8 mouse cellular contexts compared by ENCODE assay signal in genomic region chr17:57219884-57220207, GRCm38 (mm10). TPM values are rescaled to one million over a fixed set of nuclear protein-coding genes. Genes with fewer than 3 reads are reported as not detected.
DNase-seq lines count a peak whose midpoint lies in the region; ATAC-seq and TF ChIP-seq lines count a peak whose summit lies in the region.

No protein-coding gene starts in this region.

- H3K4me1 ChIP-seq in CH12.LX (ENCODE audit: control insufficient read depth in 1 of 2, insufficient read depth in 2 of 2), result peaks cover 22 to 38% of the 10 kb centered on the region in 2 experiments
- H3K4me1 ChIP-seq in midbrain, embryonic 11.5 days (ENCODE audit: control insufficient read depth, insufficient read depth, low read length), result 0 out of 2 replicates have a peak, but pooled peaks cover 2% of the 10 kb centered on the region
- no peaks in the 10 kb centered on the region; the same call in 1 of the 2 replicates for H3K4me1 ChIP-seq in midbrain, embryonic 13.5 days (replicated peaks)

- in situ Hi-C loops in CH12.LX (cut with MboI; ENCODE audit: low pct_ligation_motif_present, low pct_unique_long_range_greater_than_20kb, low sequenced_read_pairs), result loop anchor here (5.0 kb wide), 1 partner anchor 117 kb away; no protein-coding TSS in a partner anchor

- no peak for ATAC-seq in midbrain, embryonic 11.5 days (ENCODE audit: low FRiP score)
- ATAC-seq in midbrain, embryonic 13.5 days, result no peak

- TF ChIP-seq RAD21 in CH12.LX (IDR thresholded peaks at IDR 0.05; ENCODE audit: low read depth, low read length), result peak; percentile 69

- TF ChIP-seq CTCF in CH12.LX (conservative IDR thresholded peaks at IDR 0.05 in 1 of 2, IDR thresholded peaks at IDR 0.05 in 1 of 2; ENCODE audit: low read depth in 2 of 2, low read length in 2 of 2), result peak; percentile 35 to 88; a peak in 3 of 4 replicates

- H3K27ac ChIP-seq in CH12.LX (ENCODE audit: insufficient read depth, low read depth), result no peak overlapping the region
- H3K27ac ChIP-seq in midbrain, embryonic 11.5 days (ENCODE audit: low read depth, low read length), result no peak overlapping the region
- H3K27ac ChIP-seq in midbrain, embryonic 13.5 days, result no peak overlapping the region

- H3K9me3 ChIP-seq in CH12.LX (replicated peaks; ENCODE audit: low read length), result no peaks in the 10 kb centered on the region
- no peaks in the 10 kb centered on the region for H3K9me3 ChIP-seq in midbrain, embryonic 11.5 days (ENCODE audit: control insufficient read depth, low read length)
- no peaks in the 10 kb centered on the region for H3K9me3 ChIP-seq in midbrain, embryonic 13.5 days

- no peaks in the 10 kb centered on the region for H3K36me3 ChIP-seq in CH12.LX (replicated peaks in 1 of 2; ENCODE audit: control insufficient read depth in 1 of 2, insufficient read depth in 1 of 2, low read length in 1 of 2)
- H3K36me3 ChIP-seq in midbrain, embryonic 11.5 days (ENCODE audit: control insufficient read depth, insufficient read depth, low read length), result no peaks in the 10 kb centered on the region
- no peaks in the 10 kb centered on the region for H3K36me3 ChIP-seq in midbrain, embryonic 13.5 days

- no peak overlapping the region for H3K9ac ChIP-seq in CH12.LX (ENCODE audit: insufficient read depth, low read depth)
- H3K9ac ChIP-seq in midbrain, embryonic 11.5 days (ENCODE audit: low read length), result no peak overlapping the region
- no peak overlapping the region for H3K9ac ChIP-seq in midbrain, embryonic 13.5 days (replicated peaks)

- 18% methylated on average over 3 of the region's 3 CpGs for WGBS in midbrain, embryonic 11.5 days
- 22% methylated on average over 3 of the region's 3 CpGs for WGBS in midbrain, embryonic 13.5 days

- intact Hi-C loops in heart, postnatal 10 days (cut with DNase I), result loop anchor here (1.0 to 2.0 kb wide), 3 partner anchors 55 to 114 kb away; no protein-coding TSS in a partner anchor

- no peaks in the 10 kb centered on the region for H3K79me2 ChIP-seq in CH12.LX (replicated peaks; ENCODE audit: control insufficient read depth, extremely low read depth, insufficient read depth, poor library complexity, severe bottlenecking)

- H3K4me2 ChIP-seq in CH12.LX (ENCODE audit: insufficient read depth, low read depth, poor library complexity, severe bottlenecking), result peak overlapping the region; percentile 93
- H3K4me2 ChIP-seq in midbrain, embryonic 11.5 days, result no peak overlapping the region
- no peak overlapping the region for H3K4me2 ChIP-seq in midbrain, embryonic 13.5 days (replicated peaks)

- dilution Hi-C loops in CH12.LX (cut with MboI; ENCODE audit: extremely low pct_ligation_motif_present, extremely low pct_unique_long_range_greater_than_20kb, low sequenced_read_pairs), result no loop called here

- TF ChIP-seq EP300 in CH12.LX (IDR thresholded peaks at IDR 0.05; ENCODE audit: low read length), result no peak

- H3K4me3 ChIP-seq in CH12.LX (replicated peaks in 1 of 3; ENCODE audit: low read depth in 2 of 3, low read length in 2 of 3, poor library complexity in 1 of 3), result no peak overlapping the region
- H3K4me3 ChIP-seq in midbrain, embryonic 11.5 days (ENCODE audit: low read depth, low read length), result no peak overlapping the region
- H3K4me3 ChIP-seq in midbrain, embryonic 13.5 days (replicated peaks), result no peak overlapping the region

- peak; percentile 28 to 59 for DNase-seq in heart, postnatal 10 days
- DNase-seq in heart, adult 8-10 months (ENCODE audit: low spot score), result no peak
- peak; percentile 74 for DNase-seq in CH12.LX (ENCODE audit: extremely low read depth)
- DNase-seq in brain, adult 2 months (ENCODE audit: low read depth, low spot score), result peak; percentile 30
- DNase-seq in kidney, postnatal 4 days, result peak; percentile 52 to 66
- DNase-seq in spleen, postnatal 36 days (ENCODE audit: low spot score in 2 of 2), result peak; percentile 40 to 54
- DNase-seq in midbrain, embryonic 11.5 days (ENCODE audit: low spot score, missing footprints), result no peak

- TF ChIP-seq POLR2A in CH12.LX (IDR thresholded peaks at IDR 0.05; ENCODE audit: low read depth, low read length), result no peak

- H3K27me3 ChIP-seq in CH12.LX (replicated peaks), result peaks cover 13% of the 10 kb centered on the region
- H3K27me3 ChIP-seq in midbrain, embryonic 11.5 days (ENCODE audit: control insufficient read depth, insufficient read depth, low read length), result no peaks in the 10 kb centered on the region
- H3K27me3 ChIP-seq in midbrain, embryonic 13.5 days, result no peaks in the 10 kb centered on the region

TF ChIP-seq in CH12.LX, 34 proteins besides CTCF, POLR2A, EP300 and RAD21 (continues in another document):
- TF ChIP-seq CHD1 (IDR thresholded peaks at IDR 0.05; ENCODE audit: low read depth, low read length) (peak; percentile 66; the same call in 1 of the 2 replicates), HCFC1 (IDR thresholded peaks at IDR 0.05; ENCODE audit: low read depth, low read length) (no peak; the same call in 1 of the 2 replicates), TBP (conservative IDR thresholded peaks at IDR 0.05; ENCODE audit: low read depth, low read length) (no peak), ZC3H11A (IDR thresholded peaks at IDR 0.05; ENCODE audit: low read depth, low read length) (peak; percentile 21), MYC (IDR thresholded peaks at IDR 0.05; ENCODE audit: low read depth, low read length) (no peak), ZKSCAN1 (IDR thresholded peaks at IDR 0.05; ENCODE audit: borderline replicate concordance, low read depth, low read length) (no peak), TCF12 (IDR thresholded peaks at IDR 0.05; ENCODE audit: low read depth, low read length) (0 out of 2 replicates have a peak, but pooled peaks have one; percentile 8), ETS1 (conservative IDR thresholded peaks at IDR 0.05; ENCODE audit: low read depth, low read length) (0 out of 2 replicates have a peak, but pooled peaks have one; percentile 20), E2F4 (IDR thresholded peaks at IDR 0.05; ENCODE audit: insufficient replicate concordance, low read depth, low read length) (no peak), SMC3 (IDR thresholded peaks at IDR 0.05; ENCODE audit: low read depth, low read length) (peak; percentile 86), SIN3A (IDR thresholded peaks at IDR 0.05; ENCODE audit: low read length) (peak; percentile 61; the same call in 1 of the 2 replicates), NELFE (IDR thresholded peaks at IDR 0.05; ENCODE audit: low read depth, low read length) (0 out of 2 replicates have a peak, but pooled peaks have one; percentile 13), POLR2AphosphoS2 (IDR thresholded peaks at IDR 0.05; ENCODE audit: low read depth, low read length) (no peak), ZMIZ1 (IDR thresholded peaks at IDR 0.05; ENCODE audit: low read depth, low read length) (no peak), JUN (IDR thresholded peaks at IDR 0.05; ENCODE audit: insufficient read depth, low read depth, low read length) (no peak), JUND (conservative IDR thresholded peaks at IDR 0.05; ENCODE audit: low read depth, low read length) (no peak), NRF1 (IDR thresholded peaks at IDR 0.05; ENCODE audit: low read depth, low read length) (no peak), MAX (IDR thresholded peaks at IDR 0.05; ENCODE audit: low read length) (0 out of 2 replicates have a peak, but pooled peaks have one; percentile 31), GABPA (IDR thresholded peaks at IDR 0.05; ENCODE audit: insufficient replicate concordance, low read depth, low read length) (no peak)

RNA-seq across cellular contexts. Expression of gene C3, which starts 8.1 kb away (rescaled TPM):
- total RNA-seq in heart, postnatal 10 days (2021), result 10 to 100 TPM; 42.3 to 66.3 TPM
- 100 to 1,000 TPM in 2 of 4 experiments, 10 to 100 TPM in 2; 65.8 to 155 (median 120) TPM for total RNA-seq in heart, adult 8-10 months (2022)
- total RNA-seq in CH12.LX (2012; rRNA removed), result 2.5 and 5.4 TPM in 2 replicates
- 1.4 and 3.9 TPM in 2 replicates for total RNA-seq in CH12.LX (2014; rRNA removed)
- 1.2 and 1.5 TPM in 2 replicates for polyA plus RNA-seq in CH12.LX (2012; ENCODE audit: insufficient read length, low read depth)
- 0.19 and 0.68 TPM in 2 replicates for polyA plus RNA-seq in midbrain, embryonic 11.5 days (2014; fragmentation: Nextera tagmentation; extraction: Ambion mirVana)
- polyA plus RNA-seq in midbrain, embryonic 13.5 days (2015; fragmentation: Nextera tagmentation; extraction: Ambion mirVana), result 0.34 and 1.1 TPM in 2 replicates

RNA-seq across cellular contexts. Expression of gene Tnfsf14, which starts 25.9 kb away (rescaled TPM):
- total RNA-seq in heart, postnatal 10 days (2021), result not detected
- total RNA-seq in heart, adult 8-10 months (2022), result under 1 TPM in 1 of 4 experiments, not detected in 3; 0.20 TPM
- total RNA-seq in CH12.LX (2012; rRNA removed) (14.6 and 18.1 TPM in 2 replicates), CH12.LX (2014; rRNA removed) (13.6 and 15.4 TPM in 2 replicates)
- polyA plus RNA-seq in CH12.LX (2012; ENCODE audit: insufficient read length, low read depth), result 10.6 and 12.7 TPM in 2 replicates
- 0.07 and 0.11 TPM in 2 replicates for polyA plus RNA-seq in midbrain, embryonic 11.5 days (2014; fragmentation: Nextera tagmentation; extraction: Ambion mirVana)
- polyA plus RNA-seq in midbrain, embryonic 13.5 days (2015; fragmentation: Nextera tagmentation; extraction: Ambion mirVana), result not detected in 2 replicates

RNA-seq across cellular contexts. Expression of gene Gpr108, which starts 28.4 kb away (rescaled TPM):
- total RNA-seq in heart, postnatal 10 days (2021), result 10 to 100 TPM; 26.5 TPM
- total RNA-seq in heart, adult 8-10 months (2022), result 10 to 100 TPM; 29.1 to 35.0 (median 31.0) TPM
- total RNA-seq in CH12.LX (2012; rRNA removed) (23.6 and 32.0 TPM in 2 replicates), CH12.LX (2014; rRNA removed) (17.4 and 20.2 TPM in 2 replicates)
- 25.0 and 26.0 TPM in 2 replicates for polyA plus RNA-seq in CH12.LX (2012; ENCODE audit: insufficient read length, low read depth)
- 19.7 and 24.5 TPM in 2 replicates for polyA plus RNA-seq in midbrain, embryonic 11.5 days (2014; fragmentation: Nextera tagmentation; extraction: Ambion mirVana)
- polyA plus RNA-seq in midbrain, embryonic 13.5 days (2015; fragmentation: Nextera tagmentation; extraction: Ambion mirVana), result 19.6 and 20.6 TPM in 2 replicates

RNA-seq across cellular contexts. Expression of gene Trip10, which starts 29.4 kb away (rescaled TPM):
- 10 to 100 TPM; 57.8 to 72.1 TPM for total RNA-seq in heart, postnatal 10 days (2021)
- total RNA-seq in heart, adult 8-10 months (2022), result 100 to 1,000 TPM; 117 to 154 (median 134) TPM
- 22.9 and 25.2 TPM in 2 replicates for total RNA-seq in CH12.LX (2012; rRNA removed)
- 21.5 and 22.1 TPM in 2 replicates for total RNA-seq in CH12.LX (2014; rRNA removed)
- polyA plus RNA-seq in CH12.LX (2012; ENCODE audit: insufficient read length, low read depth), result 40.0 and 44.6 TPM in 2 replicates
- 21.2 and 23.6 TPM in 2 replicates for polyA plus RNA-seq in midbrain, embryonic 11.5 days (2014; fragmentation: Nextera tagmentation; extraction: Ambion mirVana)
- polyA plus RNA-seq in midbrain, embryonic 13.5 days (2015; fragmentation: Nextera tagmentation; extraction: Ambion mirVana), result 12.3 and 13.7 TPM in 2 replicates

RNA-seq across cellular contexts. Expression of gene Vav1, which starts 59.1 kb away (rescaled TPM):
- 1 to 10 TPM; 1.4 to 2.3 TPM for total RNA-seq in heart, postnatal 10 days (2021)
- total RNA-seq in heart, adult 8-10 months (2022), result 1 to 10 TPM; 1.1 to 1.9 (median 1.4) TPM
- 84.3 and 108 TPM in 2 replicates for total RNA-seq in CH12.LX (2012; rRNA removed)
- 60.3 and 66.7 TPM in 2 replicates for total RNA-seq in CH12.LX (2014; rRNA removed)
- 90.9 and 99.8 TPM in 2 replicates for polyA plus RNA-seq in CH12.LX (2012; ENCODE audit: insufficient read length, low read depth)
- polyA plus RNA-seq in midbrain, embryonic 11.5 days (2014; fragmentation: Nextera tagmentation; extraction: Ambion mirVana), result 1.8 and 2.3 TPM in 2 replicates
- polyA plus RNA-seq in midbrain, embryonic 13.5 days (2015; fragmentation: Nextera tagmentation; extraction: Ambion mirVana), result 1.2 and 1.3 TPM in 2 replicates

Comparison
In these comparisons a context has a peak if more than half of its experiments do, and no peak if none do; other contexts are left out.
1. DNase-seq: peak in heart, postnatal 10 days (2 of 2), CH12.LX (single experiment), brain, adult 2 months (single experiment), kidney, postnatal 4 days (2 of 2) and spleen, postnatal 36 days (2 of 2); none in heart, adult 8-10 months (single experiment) and midbrain, embryonic 11.5 days (single experiment).
2. RNA of gene C3, which starts 8.1 kb away (total RNA-seq): 65.8 to 155 TPM in heart, adult 8-10 months and 42.3 to 66.3 TPM in heart, postnatal 10 days; 1.4 to 5.4 TPM in CH12.LX; every median in the first group is over 4 times any median in the second.
3. RNA of gene Tnfsf14, which starts 25.9 kb away (total RNA-seq): 13.6 to 18.1 TPM in CH12.LX; 0.20 TPM in heart, adult 8-10 months and not detected in heart, postnatal 10 days; every median in the first group is over 10 times any median in the second.